Mouse (Mus musculus) heart, postnatal 0 days (tissue): Measurements from ENCODE around the gene Trir.

ENCODE experiments used
- CTCF ChIP-seq: IDR thresholded peaks from 2 replicates; pipeline ENCODE4 v1.5.1; 2016; ENCODE audit warnings: antibody characterized with exemption, control low read depth, low read depth
- EP300 ChIP-seq: IDR thresholded peaks from 2 replicates; pipeline ENCODE4 v1.6.1; 2016; ENCODE audit warnings: antibody characterized with exemption, low read depth

DNA sequence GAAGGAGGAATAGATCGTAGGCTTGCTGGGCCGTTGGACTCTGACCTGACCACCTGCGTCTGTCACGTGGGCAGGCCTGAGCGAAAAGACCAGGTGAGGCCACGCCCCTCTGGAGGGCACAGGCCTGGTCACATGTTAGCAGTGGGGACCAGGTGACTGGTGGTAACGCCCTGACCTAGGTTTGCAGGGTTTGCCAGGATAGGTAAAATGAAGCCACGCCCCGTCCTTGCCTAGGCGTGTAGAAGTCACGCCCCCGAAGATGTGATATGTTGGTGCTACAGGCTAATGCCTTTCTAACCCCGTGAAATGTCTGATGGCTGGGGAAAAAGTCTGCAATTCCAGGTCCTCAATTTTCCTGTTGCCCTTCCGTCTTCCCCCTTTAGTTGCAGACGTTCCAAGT, 35.8 kb upstream of the Trir start:
- TF ChIP-seq CTCF (no peak), EP300 (no peak)
